Mouse (Mus musculus) cortical plate, adult 2 months (tissue): Measurements from ENCODE around the gene Vmn1r90. TPM values are rescaled to one million over a fixed set of nuclear protein-coding genes. Genes with fewer than 3 reads are reported as not detected.
"Not testable (repeated sequence)": the region's sequence is repeated elsewhere in the genome, so short reads cannot be mapped to it uniquely, and the experiment has no call there.

Source experiments
- H3K27ac ChIP-seq: fragments of 200-500 bp; 2 replicates; pipeline ENCODE4 v1.5.1; 2012; ENCODE audit warnings: low read length, control low read depth, inconsistent platforms; ENCODE audit not compliant: insufficient read depth
- H3K4me1 ChIP-seq: fragments of 200-500 bp; 2 replicates; pipeline ENCODE4 v1.6.1; 2011; ENCODE audit warnings: low read length; ENCODE audit not compliant: control insufficient read depth, insufficient read depth
- H3K4me3 ChIP-seq: fragments of 200-500 bp; 2 replicates; pipeline ENCODE4 v1.5.1; 2011; ENCODE audit warnings: mild to moderate bottlenecking, low read length, control low read depth; ENCODE audit not compliant: insufficient read depth
- CTCF ChIP-seq: fragments of 200-500 bp; IDR thresholded peaks from 2 replicates; pipeline ENCODE4 v1.5.1; 2011; ENCODE audit warnings: mild to moderate bottlenecking, control low read depth, low read length; ENCODE audit not compliant: insufficient read depth; ENCODE audit errors: extremely low read depth
- POLR2A ChIP-seq: fragments of 200-500 bp; IDR thresholded peaks from 2 replicates; pipeline ENCODE4 v1.6.1; 2011; ENCODE audit warnings: mild to moderate bottlenecking, low read length, control low read depth; ENCODE audit not compliant: insufficient read depth; ENCODE audit errors: extremely low read depth
- polyA plus RNA-seq: library from polyadenylated mRNA; depleted of rRNA; stranded (reverse); fragments of >200 nt; gene quantifications from 2 replicates; pipeline ENCODE4 v1.2.3, GENCODE M21; 2012; rRNA removed

The Vmn1r90 gene
- 0.38 and 0.44 TPM in 2 replicates for polyA plus RNA-seq

DNA sequence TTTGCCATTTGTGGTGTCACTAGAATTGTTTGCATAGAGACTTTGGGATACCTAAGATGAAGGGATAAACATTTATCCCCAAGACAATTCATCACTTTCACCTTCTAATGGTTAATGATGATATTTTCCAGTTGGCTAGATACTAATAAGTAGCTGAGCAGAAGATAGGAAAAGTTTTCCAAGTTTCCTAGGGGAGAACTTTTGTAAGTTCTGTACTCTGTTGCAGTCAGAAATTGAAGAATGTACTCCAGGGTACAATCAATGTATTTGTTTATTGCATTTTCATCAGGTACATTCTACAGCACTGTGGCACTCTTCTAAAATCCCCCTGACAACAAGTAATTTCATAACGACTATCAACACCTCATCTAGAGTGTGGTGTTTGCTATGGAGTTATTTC is at the start of gene Vmn1r90:
Gene Vmn1r90, minus strand, starts transcription at position 101 of the 400 bp plus-strand sequence.
- no peaks in the 10 kb centered on the region for H3K4me1 ChIP-seq
- TF ChIP-seq POLR2A (no peak), CTCF (no peak)
- H3K4me3 ChIP-seq = no peak within 1 kb of the TSS
- no peak within 1 kb of the TSS for H3K27ac ChIP-seq

DNA sequence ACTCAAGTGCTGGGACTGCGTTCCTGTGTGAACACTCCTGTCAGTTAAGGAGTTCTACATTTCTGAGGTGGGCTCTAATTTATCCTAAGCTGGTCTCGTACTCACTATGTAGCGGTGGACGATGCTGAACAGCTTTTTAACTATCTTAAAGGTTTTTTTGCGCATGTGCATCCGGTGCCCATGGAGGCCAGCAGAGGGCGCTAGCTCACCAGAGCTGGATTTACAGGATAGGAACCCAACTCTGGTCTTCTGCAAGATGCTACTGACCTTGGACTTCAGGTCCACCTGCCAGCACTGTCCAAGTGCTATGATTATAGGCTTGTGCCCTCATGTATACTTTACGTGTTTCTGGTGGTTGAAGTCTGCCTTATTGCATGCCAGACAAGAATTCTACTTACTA is 29.7 kb upstream of the Vmn1r90 start:
- H3K4me3 ChIP-seq, H3K27ac ChIP-seq, H3K4me1 ChIP-seq: not testable (repeated sequence)

DNA sequence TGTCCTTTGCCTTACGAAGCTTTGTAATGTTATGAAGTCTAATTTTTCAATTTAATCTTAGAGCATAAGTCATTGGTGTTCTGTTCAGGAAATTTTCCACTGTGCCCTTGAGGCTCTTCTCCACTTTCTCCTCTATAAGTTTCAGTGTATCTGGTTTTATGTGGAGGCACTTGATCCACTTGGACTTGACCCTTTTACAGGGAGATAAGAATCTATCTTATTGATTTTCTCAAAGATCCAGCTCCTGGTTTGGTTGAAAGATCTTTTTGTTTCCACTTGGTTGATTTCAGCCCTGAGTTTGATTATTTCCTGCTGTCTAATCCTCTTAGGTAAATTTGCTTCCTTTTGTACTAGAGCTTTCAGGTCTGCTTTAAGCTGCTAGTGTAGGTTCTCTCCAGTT is 11.0 kb downstream of the Vmn1r90 start:
- no peak overlapping the region for H3K27ac ChIP-seq
- no peak for TF ChIP-seq POLR2A
- TF ChIP-seq CTCF = no peak
- no peak overlapping the region for H3K4me3 ChIP-seq
- H3K4me1 ChIP-seq = no peaks in the 10 kb centered on the region

DNA sequence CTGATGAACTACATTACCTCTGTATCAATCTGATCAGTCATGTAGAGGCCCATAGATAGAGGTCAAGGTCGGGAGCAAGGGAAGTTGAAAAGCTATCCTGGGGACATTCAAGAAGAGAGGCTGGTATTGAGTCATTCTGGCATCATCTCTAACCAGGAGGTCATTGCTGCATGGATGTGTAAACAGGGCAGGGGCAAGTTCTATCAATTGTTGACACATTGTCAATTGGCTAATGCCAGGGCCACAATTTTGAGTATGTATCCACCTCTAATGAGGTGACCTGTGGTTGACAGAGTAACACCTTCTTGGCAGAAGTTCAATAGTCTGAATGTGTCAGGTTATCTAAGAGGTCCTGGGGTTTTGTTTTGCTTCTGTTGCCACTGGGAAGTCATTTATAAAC is 38.0 kb downstream of the Vmn1r90 start:
- Histone ChIP-seq H3K4me1 (no peaks in the 10 kb centered on the region), H3K27ac (no peak overlapping the region)

DNA sequence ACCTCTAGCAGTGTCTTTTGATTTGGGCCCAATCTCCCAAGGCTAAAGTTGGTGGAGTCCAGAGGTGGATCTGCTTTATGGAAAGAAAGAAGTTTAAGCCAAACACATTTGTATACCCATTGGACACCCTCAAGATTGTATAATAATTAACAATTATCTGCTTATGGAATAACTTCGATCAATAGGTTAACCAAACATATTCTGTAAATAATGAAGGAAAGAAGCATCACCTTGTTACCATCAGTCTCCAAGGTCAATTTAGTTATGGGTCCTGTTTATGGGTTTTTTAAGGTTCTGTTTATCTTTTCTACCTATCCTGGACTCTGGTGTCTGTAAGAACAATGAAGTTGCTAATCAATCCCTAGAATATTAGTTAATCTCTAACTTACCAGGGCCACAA is 40.7 kb downstream of the Vmn1r90 start:
- H3K27ac ChIP-seq = no peak overlapping the region
- H3K4me3 ChIP-seq = no peak overlapping the region
- TF ChIP-seq POLR2A = no peak
- no peak for TF ChIP-seq CTCF
- no peaks in the 10 kb centered on the region for H3K4me1 ChIP-seq

More for the DNA sequence above, 38.0 kb downstream of the Vmn1r90 start:
- TF ChIP-seq POLR2A (no peak), CTCF (no peak)
- no peak overlapping the region for H3K4me3 ChIP-seq

DNA sequence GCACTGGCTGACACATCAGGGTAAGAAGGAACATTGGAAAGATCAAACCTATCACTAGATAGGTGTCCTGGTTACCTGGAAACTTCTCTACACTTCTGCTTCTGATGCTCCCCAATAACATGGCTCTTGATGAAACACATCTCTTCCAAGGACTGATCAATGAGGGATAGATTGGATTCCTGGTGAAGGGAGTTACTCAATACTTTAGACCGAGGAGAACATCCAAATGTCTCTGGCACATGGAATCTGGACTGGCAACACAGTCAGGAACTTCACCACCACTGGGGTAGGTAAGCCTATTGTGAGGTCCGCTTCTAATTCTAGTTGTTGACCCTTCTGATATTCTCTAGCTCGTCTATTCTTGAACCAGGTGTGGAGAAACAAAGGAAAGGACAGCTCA is 45.0 kb downstream of the Vmn1r90 start:
- Histone ChIP-seq H3K4me1 (no peaks in the 10 kb centered on the region), H3K27ac (no peak overlapping the region), H3K4me3 (no peak overlapping the region)
- TF ChIP-seq CTCF (no peak), POLR2A (no peak)

Other genes starting within 250 kb of the Vmn1r90 start
- gene Obox8, start 229.9 kb downstream of the Vmn1r90 start, polyA plus RNA-seq = not detected in 2 replicates
- not detected in 2 replicates for gene Sult2a8, start 116.7 kb downstream of the Vmn1r90 start, polyA plus RNA-seq
- not detected in 2 replicates for gene Sult2a7, start 69.3 kb downstream of the Vmn1r90 start, polyA plus RNA-seq
- gene Obox7, start 96.0 kb upstream of the Vmn1r90 start, polyA plus RNA-seq = not detected in 2 replicates